In genomic region chr4:59280876-59281275, GRCm38 (mm10) we compare ENCODE assay signal across 26 mouse cellular contexts.
A peak's percentile ranks its signal among the peaks of the same experiment; 100 is the strongest.
DNase-seq lines count a peak whose midpoint lies in the region; ATAC-seq and TF ChIP-seq lines count a peak whose summit lies in the region.
"Had no signal": no experiment of that assay in that cellular context is flagged by ENCODE, and none has a peak within 500 bp of the region (broad histone marks: within the 10 kb centered on the region; RNA-seq: fewer than 3 reads in every experiment).

No protein-coding gene starts in this region.

- no peaks in the 10 kb centered on the region for H3K27me3 ChIP-seq in liver, embryonic 13.5 days
- no peaks in the 10 kb centered on the region for H3K27me3 ChIP-seq in liver, embryonic 11.5 days (replicated peaks; ENCODE audit: control insufficient read depth, insufficient read depth, low read length)
- H3K27me3 ChIP-seq in G1E (ENCODE audit: insufficient read depth, low read length), result no peaks in the 10 kb centered on the region
- no peaks in the 10 kb centered on the region for H3K27me3 ChIP-seq in forebrain, embryonic 11.5 days (ENCODE audit: control insufficient read depth, insufficient read depth, low read length)
- H3K27me3 ChIP-seq: embryonic facial prominence, embryonic 12.5 days; forebrain, embryonic 13.5 days; hindbrain, embryonic 12.5 days; intestine, embryonic 15.5 days; neural tube, embryonic 13.5 days; stomach, embryonic 15.5 days had no signal

- H3K27ac ChIP-seq in liver, embryonic 13.5 days, result peak overlapping the region; percentile 39; the same call in 1 of the 2 replicates
- H3K27ac ChIP-seq in liver, embryonic 11.5 days (ENCODE audit: low read depth, low read length), result no peak overlapping the region
- no peak overlapping the region for H3K27ac ChIP-seq in forebrain, embryonic 11.5 days (ENCODE audit: low read depth, low read length)
- H3K27ac ChIP-seq: embryonic facial prominence, embryonic 12.5 days; forebrain, embryonic 13.5 days; hindbrain, embryonic 12.5 days; intestine, embryonic 15.5 days; layer of hippocampus, adult 2 months; limb, embryonic 10.5 days; neural tube, embryonic 13.5 days; stomach, embryonic 15.5 days had no signal

- H3K36me3 ChIP-seq in liver, embryonic 13.5 days, result no peaks in the 10 kb centered on the region
- no peaks in the 10 kb centered on the region for H3K36me3 ChIP-seq in liver, embryonic 11.5 days (ENCODE audit: control insufficient read depth, insufficient read depth, low read length)
- H3K36me3 ChIP-seq in G1E (replicated peaks), result no peaks in the 10 kb centered on the region
- no peaks in the 10 kb centered on the region for H3K36me3 ChIP-seq in forebrain, embryonic 11.5 days (ENCODE audit: control insufficient read depth, insufficient read depth, low read length)
- H3K36me3 ChIP-seq: embryonic facial prominence, embryonic 12.5 days; hindbrain, embryonic 12.5 days; intestine, embryonic 15.5 days; limb, embryonic 10.5 days; neural tube, embryonic 13.5 days; stomach, embryonic 15.5 days had no signal

- no peaks in the 10 kb centered on the region for H3K9me3 ChIP-seq in liver, embryonic 13.5 days (replicated peaks)
- H3K9me3 ChIP-seq in liver, embryonic 11.5 days (ENCODE audit: control insufficient read depth, low read length), result no peaks in the 10 kb centered on the region
- H3K9me3 ChIP-seq in G1E (replicated peaks), result no peaks in the 10 kb centered on the region
- H3K9me3 ChIP-seq in forebrain, embryonic 11.5 days (ENCODE audit: control insufficient read depth, low read length), result no peaks in the 10 kb centered on the region
- H3K9me3 ChIP-seq: embryonic facial prominence, embryonic 12.5 days; forebrain, embryonic 13.5 days; hindbrain, embryonic 12.5 days; intestine, embryonic 15.5 days; limb, embryonic 10.5 days; neural tube, embryonic 13.5 days; stomach, embryonic 15.5 days had no signal

- DNase-seq in liver, embryonic 13.5 days, result no peak
- DNase-seq in liver, embryonic 11.5 days (ENCODE audit: low spot score), result no peak
- DNase-seq in G1E (ENCODE audit: low spot score), result no peak
- DNase-seq in induced T-regulatory cell, adult 2 months (ENCODE audit: low read depth), result peak; percentile 64
- no peak for DNase-seq in forebrain, embryonic 11.5 days (ENCODE audit: low spot score)
- no peak for DNase-seq in gastrocnemius, adult 8-10 months (ENCODE audit: low spot score in 2 of 2)
- DNase-seq in gastrocnemius, adult 18-20 months (ENCODE audit: low spot score), result no peak
- DNase-seq: adrenal gland, adult 2 months; cerebellum, adult 11 months; cerebellum, postnatal 10 days; gastrocnemius, postnatal 14 days; heart, adult 18-20 months; kidney, postnatal 25 days; lung, embryonic 14.5 days; midbrain, embryonic 14.5 days; retina, postnatal 1 day; right cerebral cortex, postnatal 25 days; thymus, postnatal 36 days had no signal

- TF ChIP-seq CTCF in G1E (IDR thresholded peaks at IDR 0.05; ENCODE audit: low read depth, low read length), result no peak

- peaks cover 68% of the 10 kb centered on the region for H3K4me1 ChIP-seq in liver, embryonic 13.5 days (replicated peaks)
- peaks cover 43% of the 10 kb centered on the region for H3K4me1 ChIP-seq in liver, embryonic 11.5 days (replicated peaks; ENCODE audit: control insufficient read depth, insufficient read depth, low read length)
- peaks cover 64% of the 10 kb centered on the region for H3K4me1 ChIP-seq in G1E (ENCODE audit: insufficient read depth, low read depth, low read length)
- H3K4me1 ChIP-seq in forebrain, embryonic 11.5 days (replicated peaks; ENCODE audit: control insufficient read depth, insufficient read depth, low read length), result no peaks in the 10 kb centered on the region
- H3K4me1 ChIP-seq: hindbrain, embryonic 12.5 days; intestine, embryonic 15.5 days; limb, embryonic 10.5 days; neural tube, embryonic 13.5 days; stomach, embryonic 15.5 days had no signal

- WGBS in liver, embryonic 13.5 days (ENCODE audit: insufficient replicate concordance), result 11% methylated on average over 5 of the region's 5 CpGs
- 24% methylated on average over 5 of the region's 5 CpGs for WGBS in liver, embryonic 11.5 days
- WGBS in forebrain, embryonic 11.5 days, result 86% methylated on average over 5 of the region's 5 CpGs

- no peak for ATAC-seq in liver, embryonic 13.5 days (ENCODE audit: low read depth)
- ATAC-seq in liver, embryonic 11.5 days (replicated peaks; ENCODE audit: low FRiP score), result no peak
- ATAC-seq in G1E (ENCODE audit: extremely low read depth, insufficient number of reproducible peaks, low FRiP score, poor library complexity, severe bottlenecking), result peak; percentile 16; the same call in 1 of the 2 replicates
- no peak for ATAC-seq in forebrain, embryonic 11.5 days (replicated peaks; ENCODE audit: low FRiP score)
- ATAC-seq: forebrain, embryonic 13.5 days; intestine, embryonic 15.5 days had no signal

- H3K9ac ChIP-seq in liver, embryonic 13.5 days, result no peak overlapping the region
- no peak overlapping the region for H3K9ac ChIP-seq in liver, embryonic 11.5 days (ENCODE audit: low read depth, low read length)
- H3K9ac ChIP-seq in forebrain, embryonic 11.5 days (ENCODE audit: low read length), result no peak overlapping the region
- H3K9ac ChIP-seq: embryonic facial prominence, embryonic 12.5 days; forebrain, embryonic 13.5 days; hindbrain, embryonic 12.5 days; intestine, embryonic 15.5 days; lung, embryonic 14.5 days; neural tube, embryonic 13.5 days; stomach, embryonic 15.5 days had no signal

- no peak overlapping the region for H3K4me3 ChIP-seq in liver, embryonic 13.5 days (replicated peaks)
- H3K4me3 ChIP-seq in liver, embryonic 11.5 days (ENCODE audit: low read depth, low read length), result no peak overlapping the region
- H3K4me3 ChIP-seq in G1E (ENCODE audit: low read depth, low read length), result no peak overlapping the region
- no peak overlapping the region for H3K4me3 ChIP-seq in forebrain, embryonic 11.5 days (ENCODE audit: low read depth, low read length)
- H3K4me3 ChIP-seq: embryonic facial prominence, embryonic 12.5 days; forebrain, embryonic 13.5 days; hindbrain, embryonic 12.5 days; intestine, embryonic 15.5 days; layer of hippocampus, adult 2 months; limb, embryonic 10.5 days; neural tube, embryonic 13.5 days; stomach, embryonic 15.5 days had no signal

- H3K4me2 ChIP-seq in liver, embryonic 13.5 days, result no peak overlapping the region
- H3K4me2 ChIP-seq in liver, embryonic 11.5 days, result no peak overlapping the region
- H3K4me2 ChIP-seq in forebrain, embryonic 11.5 days (ENCODE audit: low read depth, low read length, severe bottlenecking), result no peak overlapping the region
- H3K4me2 ChIP-seq: embryonic facial prominence, embryonic 12.5 days; forebrain, embryonic 13.5 days; hindbrain, embryonic 12.5 days; intestine, embryonic 15.5 days; lung, embryonic 14.5 days; neural tube, embryonic 13.5 days; stomach, embryonic 15.5 days had no signal
